Mouse (Mus musculus) neutrophil, adult 59 days (primary cell): ENCODE measurements around the gene Zfp319. TPM values are rescaled to one million over a fixed set of nuclear protein-coding genes. Genes with fewer than 3 reads are reported as not detected.

Experiments used
- total RNA-seq, 2 experiments: library from RNA; stranded (reverse); gene quantifications; 1 replicate in 1 of 2; 2 replicates in 1 of 2; pipeline ENCODE4 v1.2.4; 2023

The Zfp319 gene
- 10 to 100 TPM; 10.7 to 12.8 TPM for total RNA-seq

GRCm38 (mm10) chr8:95331720-95332436, at the start of gene Zfp319, which contains the start of gene Usb1:
Gene Zfp319 (minus strand): TSS chr8:95331950.
Gene Usb1 (plus strand): TSS chr8:95332284.

GRCm38 (mm10) chr8:95352151-95352870, 20.6 kb upstream of the Zfp319 start, which contains the start of gene Mmp15:
Gene Mmp15 (plus strand): TSS chr8:95352268.

GRCm38 (mm10) chr8:95310342-95310970, 21.3 kb downstream of the Zfp319 start, which contains the start of gene Tepp:
Gene Tepp (plus strand): TSS chr8:95310566.

GRCm38 (mm10) chr8:95306431-95306830, 25.3 kb downstream of the Zfp319 start, which contains the start of gene Cngb1:
Gene Cngb1 (minus strand): TSS chr8:95306585.

Other genes with a start within 250 kb of the Zfp319 start
- gene Kifc3, start 129.1 kb downstream of the Zfp319 start, total RNA-seq = 10 to 100 TPM; 18.5 to 25.9 TPM
- gene Cngb1, start 25.4 kb downstream of the Zfp319 start, total RNA-seq = 1 to 10 TPM in 1 of 2 experiments, under 1 TPM in 1; 0.88 to 1.1 TPM
- gene Tepp, start 21.4 kb downstream of the Zfp319 start, total RNA-seq = not detected
- gene Usb1, start 334 bp upstream of the Zfp319 start, total RNA-seq = 10 to 100 TPM; 40.8 to 43.2 TPM
- under 1 TPM in 1 of 2 experiments, not detected in 1; 0.11 TPM for gene Mmp15, start 20.3 kb upstream of the Zfp319 start, total RNA-seq
- gene Cfap20, start 102.9 kb upstream of the Zfp319 start, total RNA-seq = 10 to 100 TPM; 35.1 to 43.0 TPM
- gene Csnk2a2, start 158.1 kb upstream of the Zfp319 start, total RNA-seq = 10 to 100 TPM; 38.4 to 50.9 TPM
- not detected for gene Ccdc113, start 202.1 kb upstream of the Zfp319 start, total RNA-seq
- not detected for gene Prss54, start 244.4 kb upstream of the Zfp319 start, total RNA-seq